Mouse (Mus musculus): ENCODE measurements around the gene Chchd6. TPM values are rescaled to one million over a fixed set of nuclear protein-coding genes. Genes with fewer than 3 reads are reported as not detected.

Chchd6 gene
- polyA plus RNA-seq, 1 experiment from 2014 or later: 178 TPM

GRCm38 (mm10) chr6:89341981-89342380 lies 253.5 kb downstream of the Chchd6 start:
- Histone ChIP-seq H3K9me3 (no peaks in the 10 kb centered on the region), H3K4me1 (replicated peaks) (peaks cover 20% of the 10 kb centered on the region), H3K27ac (replicated peaks) (no peak overlapping the region), H3K4me2 (no peak overlapping the region), H3K4me3 (no peak overlapping the region), H3K36me3 (peaks cover 52% of the 10 kb centered on the region), H3K27me3 (no peaks in the 10 kb centered on the region), H3K9ac (no peak overlapping the region)
- WGBS: 87% methylated on average over 4 of the region's 4 CpGs
- no peak for ATAC-seq (ENCODE audit: low FRiP score, low read depth)

DNA sequence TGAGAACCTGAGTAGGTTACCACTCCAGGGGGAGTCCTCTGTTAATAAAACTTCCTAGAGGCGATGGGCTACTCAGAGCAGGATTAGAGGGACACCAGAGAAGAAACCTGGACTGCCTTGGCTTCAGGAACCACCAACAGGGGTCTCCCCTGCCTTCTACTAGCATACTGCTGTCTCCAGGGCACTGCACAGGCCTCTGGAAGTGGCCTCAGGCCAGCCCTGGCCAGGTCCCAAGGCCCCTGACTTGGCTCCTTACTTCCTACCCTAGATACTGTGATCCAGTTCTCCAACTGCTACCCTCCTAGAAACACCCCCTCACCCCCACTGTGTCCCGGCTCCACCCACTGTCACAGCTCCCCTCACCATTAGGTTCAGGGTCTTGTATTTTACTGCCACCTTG lies 256.0 kb downstream of the Chchd6 start:
- peak; percentile 55; the same call in 1 of the 2 replicates for ATAC-seq (ENCODE audit: low FRiP score, low read depth)
- Histone ChIP-seq H3K36me3 (peaks cover 59% of the 10 kb centered on the region), H3K9ac (no peak overlapping the region), H3K9me3 (no peaks in the 10 kb centered on the region), H3K27ac (replicated peaks) (no peak overlapping the region), H3K4me3 (no peak overlapping the region), H3K4me2 (no peak overlapping the region), H3K27me3 (no peaks in the 10 kb centered on the region), H3K4me1 (replicated peaks) (peaks cover 19% of the 10 kb centered on the region)
- 71% methylated on average over 2 of the region's 2 CpGs for WGBS

DNA sequence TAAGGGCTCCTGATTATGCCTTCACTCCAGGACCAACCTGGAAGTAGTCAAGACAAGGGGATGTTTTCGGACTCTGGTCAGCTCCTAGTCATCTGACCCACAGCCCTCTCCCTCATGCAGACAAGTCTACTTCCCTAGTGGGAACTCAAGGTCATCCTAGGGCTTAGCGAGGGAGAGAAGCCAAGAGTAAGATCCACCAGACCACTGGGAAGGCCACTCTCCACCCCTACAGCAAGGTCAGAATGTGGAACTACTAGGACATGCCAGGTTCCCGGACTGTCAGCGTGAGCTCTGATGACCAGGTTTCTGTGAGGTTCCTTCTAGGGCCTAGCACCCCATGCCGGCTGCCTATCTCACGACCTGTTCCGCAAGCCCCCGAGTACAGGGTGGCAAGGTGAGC lies 256.7 kb downstream of the Chchd6 start:
- H3K4me1 ChIP-seq (replicated peaks): peaks cover 22% of the 10 kb centered on the region
- no peaks in the 10 kb centered on the region for H3K9me3 ChIP-seq
- ATAC-seq (ENCODE audit: low FRiP score, low read depth): no peak
- no peak overlapping the region for H3K27ac ChIP-seq (replicated peaks)
- H3K36me3 ChIP-seq: peaks cover 59% of the 10 kb centered on the region
- no peak overlapping the region for H3K9ac ChIP-seq
- no peak overlapping the region for H3K4me2 ChIP-seq
- WGBS: 93% methylated on average over 8 of the region's 8 CpGs
- no peak overlapping the region for H3K4me3 ChIP-seq
- H3K27me3 ChIP-seq: no peaks in the 10 kb centered on the region

- WGBS: 64% methylated on average over 9 of the region's 9 CpGs
- ATAC-seq (ENCODE audit: low FRiP score, low read depth): no peak
- Histone ChIP-seq H3K4me3 (no peak overlapping the region), H3K9me3 (no peaks in the 10 kb centered on the region), H3K27me3 (no peaks in the 10 kb centered on the region), H3K9ac (no peak overlapping the region), H3K27ac (replicated peaks) (no peak overlapping the region), H3K36me3 (peaks cover 70% of the 10 kb centered on the region), H3K4me1 (replicated peaks) (peaks cover 28% of the 10 kb centered on the region), H3K4me2 (no peak overlapping the region)
Observed at GRCm38 (mm10) chr6:89337574-89337973, 257.9 kb downstream of the Chchd6 start.

DNA sequence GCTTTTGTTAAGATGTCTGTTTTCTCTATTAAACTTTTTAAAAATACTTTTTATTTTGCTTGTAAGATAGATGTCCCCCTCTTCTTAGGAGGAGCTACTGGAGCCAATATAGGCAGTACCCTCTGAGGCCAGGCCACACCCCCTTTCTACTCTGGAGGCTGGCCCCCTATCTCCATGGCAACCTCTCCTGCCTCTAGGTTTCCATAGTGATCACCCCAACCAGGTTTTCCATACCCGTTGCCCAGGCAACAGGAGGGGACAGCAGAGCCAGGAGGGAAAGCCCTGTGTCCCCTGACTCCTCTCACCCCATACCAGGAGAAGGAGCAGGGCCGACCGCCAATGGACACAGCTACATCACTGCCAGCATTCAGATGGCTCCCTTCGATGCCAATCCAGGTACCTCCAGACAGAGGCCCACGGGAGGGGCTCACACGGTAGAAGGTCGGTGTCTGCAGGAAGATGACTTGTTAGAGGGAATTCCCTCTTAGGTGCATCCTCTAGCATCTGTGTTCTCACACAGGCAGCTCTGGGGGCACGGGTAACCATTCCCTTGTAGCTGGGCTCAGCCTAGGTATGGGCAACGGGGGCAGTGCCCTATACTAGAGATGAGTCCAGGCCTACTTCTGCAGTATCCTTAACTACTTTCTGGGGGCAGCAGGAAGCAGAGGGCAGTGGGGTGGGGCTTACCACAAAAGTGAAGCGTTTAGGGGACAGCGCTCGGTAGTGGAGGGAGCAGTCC lies 261.3 kb downstream of the Chchd6 start:
- Histone ChIP-seq H3K9ac (no peak overlapping the region), H3K4me3 (no peak overlapping the region), H3K4me1 (replicated peaks) (peaks cover 28% of the 10 kb centered on the region), H3K27ac (replicated peaks) (peak overlapping the region; percentile 28; the same call in 1 of the 2 replicates), H3K4me2 (no peak overlapping the region), H3K36me3 (peaks cover 76% of the 10 kb centered on the region), H3K9me3 (no peaks in the 10 kb centered on the region), H3K27me3 (no peaks in the 10 kb centered on the region)
- WGBS: 31% methylated on average over 12 of the region's 12 CpGs
- peak; percentile 74 for ATAC-seq (ENCODE audit: low FRiP score, low read depth)

Other genes with a start within 250 kb of the Chchd6 start
- 47.4 and 57.2 TPM in 2 replicates for gene Plxna1, start 233.0 kb downstream of the Chchd6 start, polyA plus RNA-seq (2015; fragmentation: Nextera tagmentation; extraction: Ambion mirVana)
- 14.9 and 16.5 TPM in 2 replicates for gene Txnrd3, start 48.3 kb upstream of the Chchd6 start, polyA plus RNA-seq (2015; fragmentation: Nextera tagmentation; extraction: Ambion mirVana)
- gene Vmn1r40, start 111.9 kb upstream of the Chchd6 start, polyA plus RNA-seq (2015; fragmentation: Nextera tagmentation; extraction: Ambion mirVana): not detected in 2 replicates
- not detected in 2 replicates for gene Vmn1r41, start 145.1 kb upstream of the Chchd6 start, polyA plus RNA-seq (2015; fragmentation: Nextera tagmentation; extraction: Ambion mirVana)